Mouse (Mus musculus) stomach, embryonic 16.5 days (tissue): ENCODE data around the gene Gm10570. TPM values are rescaled to one million over a fixed set of nuclear protein-coding genes. Genes with fewer than 3 reads are reported as not detected.

ENCODE experiments used
- ATAC-seq: fragments of 200-750 bp; cut with Nextera tagmentation; 2 replicates; pipeline ENCODE4 v1.8.0; 2017; ENCODE audit warnings: moderate number of reproducible peaks, moderate TSS enrichment; ENCODE audit not compliant: insufficient read depth, low FRiP score
- H3K27ac ChIP-seq: fragments of 300-500 bp; sonication (generic); 2 replicates; pipeline ENCODE4 v1.5.1; 2014; ENCODE audit warnings: low read length
- H3K27me3 ChIP-seq: fragments of 300-500 bp; sonication (generic); 2 replicates; pipeline ENCODE4 v1.6.1; 2014; ENCODE audit warnings: low read length, control low read depth, mixed read lengths; ENCODE audit not compliant: control insufficient read depth, insufficient read depth
- H3K36me3 ChIP-seq: fragments of 300-500 bp; sonication (generic); 2 replicates; pipeline ENCODE4 v1.6.1; 2014; ENCODE audit warnings: low read length; ENCODE audit not compliant: control insufficient read depth, insufficient read depth
- H3K4me1 ChIP-seq: fragments of 300-500 bp; sonication (generic); 2 replicates; pipeline ENCODE4 v1.6.1; 2014; ENCODE audit warnings: low read length, control low read depth, mixed read lengths; ENCODE audit not compliant: control insufficient read depth, insufficient read depth
- H3K4me2 ChIP-seq: fragments of 300-500 bp; sonication (generic); 2 replicates; pipeline ENCODE4 v1.6.1; 2014; ENCODE audit warnings: low read depth, low read length, mixed read lengths
- H3K4me3 ChIP-seq: fragments of 300-500 bp; sonication (generic); replicated peaks from 2 replicates; pipeline ENCODE4 v1.5.1; 2014; ENCODE audit warnings: mild to moderate bottlenecking, low read length
- H3K9ac ChIP-seq: fragments of 300-500 bp; sonication (generic); 2 replicates; pipeline ENCODE4 v1.6.1; 2014; ENCODE audit warnings: low read length
- H3K9me3 ChIP-seq: fragments of 300-500 bp; sonication (generic); replicated peaks from 2 replicates; pipeline ENCODE4 v1.6.1; 2016; ENCODE audit warnings: low read length, control low read depth; ENCODE audit not compliant: control insufficient read depth
- WGBS: fragments of 180-500 bp; shearing (Covaris S2); extraction: QIAGEN DNeasy Blood & Tissue Kit; methylation state at CpG from one replicate; pipeline ENCODE4 v1.1.7; 2014; 5-methylcytosine and 5-hydroxymethylcytosine counted together
- polyA plus RNA-seq: library from polyadenylated mRNA; unstranded; fragments of >200 nt; fragmentation: Nextera tagmentation; extraction: Ambion mirVana; gene quantifications from 2 replicates; pipeline ENCODE4 v1.2.1, GENCODE M21; 2015

Gene Gm10570
- polyA plus RNA-seq, 1 experiment from 2014 or later: not detected

DNA sequence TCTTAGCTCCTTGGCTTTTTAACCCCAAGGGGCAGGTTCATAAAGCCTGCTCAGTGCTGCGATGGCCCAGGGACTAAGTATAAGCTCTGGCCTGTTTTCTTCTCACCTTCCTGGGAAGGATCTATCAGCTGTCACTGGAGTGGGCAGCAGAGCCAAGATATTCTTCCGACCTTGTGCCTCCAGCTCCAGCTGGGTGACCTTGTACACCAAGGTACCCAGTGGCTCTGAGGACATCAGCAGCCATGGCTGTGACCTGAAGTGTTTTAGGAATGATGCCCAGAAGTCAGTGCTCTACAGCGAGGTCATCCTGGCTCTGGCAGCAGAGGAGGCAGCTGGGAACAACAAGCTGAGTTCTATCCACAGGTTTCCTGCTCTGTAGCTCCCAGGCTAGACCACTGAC lies 4.1 kb upstream of the Gm10570 start:
- H3K4me2 ChIP-seq: no peak overlapping the region
- WGBS: 84% methylated on average over 3 of the region's 3 CpGs
- H3K27me3 ChIP-seq: peaks cover 21% of the 10 kb centered on the region

DNA sequence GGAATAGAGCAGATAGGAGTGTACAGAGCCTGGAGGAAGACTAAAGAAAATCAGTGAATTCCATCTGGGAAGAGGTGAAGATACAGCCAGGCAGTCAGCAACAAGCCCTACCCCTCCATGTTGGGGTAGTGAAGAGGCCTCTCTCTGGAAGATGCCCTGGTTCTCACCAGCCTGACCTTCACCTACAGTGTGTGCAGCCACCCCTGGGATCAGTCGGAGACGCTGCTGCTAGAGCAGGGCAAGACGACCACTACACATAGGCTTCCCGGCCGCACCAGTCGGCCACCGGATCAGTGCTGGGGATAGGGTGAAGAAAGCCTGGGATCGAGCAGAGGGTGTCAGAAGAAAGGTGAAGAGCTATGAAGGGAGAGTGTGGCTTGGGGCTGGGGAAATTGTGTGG lies 780 bp upstream of the Gm10570 start:
- Histone ChIP-seq H3K27me3 (peaks cover 31% of the 10 kb centered on the region), H3K36me3 (no peaks in the 10 kb centered on the region), H3K9me3 (no peaks in the 10 kb centered on the region), H3K4me1 (peaks cover 13% of the 10 kb centered on the region), H3K9ac (no peak overlapping the region), H3K27ac (no peak overlapping the region), H3K4me3 (no peak overlapping the region), H3K4me2 (peak overlapping the region; percentile 96)
- peak; percentile 15; the same call in 1 of the 2 replicates for ATAC-seq
- WGBS: 49% methylated on average over 8 of the region's 8 CpGs

More for the DNA sequence above, 4.1 kb upstream of the Gm10570 start:
- Histone ChIP-seq H3K4me3 (no peak overlapping the region), H3K9ac (no peak overlapping the region), H3K4me1 (peaks cover 19% of the 10 kb centered on the region), H3K36me3 (no peaks in the 10 kb centered on the region), H3K27ac (no peak overlapping the region), H3K9me3 (no peaks in the 10 kb centered on the region)
- ATAC-seq: no peak

GRCm38 (mm10) chr4:130307851-130308230 lies 633 bp downstream of the Gm10570 start:
- Histone ChIP-seq H3K4me3 (peak overlapping the region; percentile 57), H3K27ac (no peak overlapping the region), H3K4me1 (peaks cover 13% of the 10 kb centered on the region), H3K27me3 (peaks cover 31% of the 10 kb centered on the region), H3K4me2 (peak overlapping the region; percentile 96), H3K9ac (peak overlapping the region; percentile 66), H3K9me3 (no peaks in the 10 kb centered on the region), H3K36me3 (no peaks in the 10 kb centered on the region)
- ATAC-seq: peak; percentile 60; the same call in 1 of the 2 replicates
- WGBS: under 1% methylated on average over 23 of the region's 23 CpGs

DNA sequence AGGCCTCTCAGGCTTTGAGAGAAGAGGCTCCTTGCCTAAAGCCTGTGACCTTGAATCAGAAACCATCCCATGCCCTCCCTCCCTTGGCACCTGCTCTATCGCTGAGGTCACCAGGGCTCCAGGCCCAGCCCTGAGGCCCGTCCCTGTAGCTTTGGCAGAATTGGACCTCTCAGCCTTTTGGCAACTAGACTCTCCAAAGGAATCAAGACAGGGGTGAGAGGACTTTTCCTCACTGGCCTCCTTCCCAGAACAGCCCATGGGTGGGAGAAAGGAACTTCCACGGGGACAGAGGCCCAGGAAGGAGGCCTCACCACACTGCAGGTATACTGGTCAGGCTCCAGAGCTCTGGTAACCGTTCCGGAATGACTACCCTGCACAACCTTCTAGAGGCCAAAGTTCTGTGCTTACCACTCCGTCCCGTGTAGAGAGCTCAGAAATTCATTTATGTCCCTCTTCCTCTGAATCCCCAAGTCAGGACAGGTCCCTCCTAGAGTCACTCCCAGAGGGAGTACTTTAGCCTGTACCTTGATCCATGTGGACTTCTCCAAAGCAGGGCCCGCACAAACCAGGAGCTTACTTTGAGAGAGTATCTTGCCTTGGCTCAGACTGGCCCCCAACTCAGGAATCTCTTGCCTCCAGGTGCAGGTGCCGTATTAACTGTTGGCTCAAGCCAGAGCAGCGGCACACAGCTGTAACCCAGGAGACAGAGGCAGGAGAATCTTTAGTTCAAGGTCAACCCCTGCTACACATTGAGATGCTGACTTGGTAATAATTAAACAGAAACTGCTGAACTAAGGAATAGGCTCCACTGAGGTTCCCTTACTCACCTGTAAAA lies 1.5 kb downstream of the Gm10570 start:
- H3K36me3 ChIP-seq: no peaks in the 10 kb centered on the region
- H3K9ac ChIP-seq: no peak overlapping the region
- H3K4me2 ChIP-seq: 0 out of 2 replicates have a peak overlapping the region, but pooled peaks have one; percentile 96
- ATAC-seq: no peak
- peaks cover 31% of the 10 kb centered on the region for H3K27me3 ChIP-seq
- WGBS: 71% methylated on average over 10 of the region's 10 CpGs
- H3K4me3 ChIP-seq: no peak overlapping the region
- peaks cover 13% of the 10 kb centered on the region for H3K4me1 ChIP-seq
- no peak overlapping the region for H3K27ac ChIP-seq
- H3K9me3 ChIP-seq: no peaks in the 10 kb centered on the region

DNA sequence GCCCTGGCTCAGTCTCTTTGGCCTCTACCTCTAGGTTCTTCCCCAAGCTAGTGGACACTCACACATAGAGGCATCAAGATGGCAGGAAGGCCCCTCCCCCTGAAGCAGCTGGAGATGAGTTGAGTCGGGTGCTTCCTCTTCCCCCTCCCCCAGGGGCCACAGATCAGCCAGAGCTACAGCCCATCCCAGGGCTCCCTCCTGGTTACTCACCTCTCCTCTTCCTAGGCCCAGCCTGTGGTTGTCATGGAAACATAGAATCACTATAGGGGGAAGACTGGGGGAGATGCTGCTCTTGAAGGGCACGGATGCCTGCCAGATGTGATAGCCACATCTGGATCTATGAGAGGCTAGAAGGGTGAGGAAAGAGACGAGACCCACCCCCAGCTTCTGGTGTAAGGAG lies 3.7 kb downstream of the Gm10570 start:
- H3K36me3 ChIP-seq: no peaks in the 10 kb centered on the region
- no peak overlapping the region for H3K4me3 ChIP-seq
- ATAC-seq: no peak
- H3K4me1 ChIP-seq: peaks cover 13% of the 10 kb centered on the region
- no peak overlapping the region for H3K27ac ChIP-seq
- H3K4me2 ChIP-seq: no peak overlapping the region
- H3K9ac ChIP-seq: no peak overlapping the region
- H3K9me3 ChIP-seq: no peaks in the 10 kb centered on the region
- peaks cover 24% of the 10 kb centered on the region for H3K27me3 ChIP-seq
- WGBS: 42% methylated on average over 3 of the region's 3 CpGs

DNA sequence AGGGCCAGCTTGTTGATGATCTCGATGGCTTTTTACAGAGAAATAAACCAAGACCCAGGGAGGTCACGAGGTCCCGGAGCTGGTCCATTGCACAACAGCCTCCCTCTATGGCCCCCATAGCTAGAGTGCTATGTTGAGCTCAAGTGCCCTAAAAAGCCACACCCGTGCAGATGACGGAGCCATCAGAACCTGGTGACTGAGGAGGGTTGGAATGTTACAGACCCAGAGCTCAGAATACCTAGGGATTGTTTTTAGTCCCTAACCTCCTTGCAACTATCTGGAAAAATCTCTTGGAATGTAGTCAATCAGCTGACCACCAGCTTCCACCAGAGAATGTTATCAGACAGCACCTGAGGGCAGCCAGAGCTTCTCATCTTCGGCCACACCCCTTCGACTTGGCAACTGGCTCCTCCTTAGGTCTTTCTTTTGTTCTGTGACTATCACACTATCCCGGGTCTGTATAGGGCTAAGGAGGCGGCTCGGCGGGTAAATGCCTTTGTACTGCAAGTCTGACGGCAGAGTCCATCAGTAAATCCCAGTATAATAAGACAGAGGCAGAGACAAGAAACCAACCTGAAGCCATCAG lies 6.1 kb downstream of the Gm10570 start:
- 56% methylated on average over 12 of the region's 12 CpGs for WGBS
- H3K36me3 ChIP-seq: no peaks in the 10 kb centered on the region
- no peak overlapping the region for H3K4me3 ChIP-seq
- no peaks in the 10 kb centered on the region for H3K9me3 ChIP-seq
- no peak for ATAC-seq
- no peak overlapping the region for H3K27ac ChIP-seq
- no peak overlapping the region for H3K9ac ChIP-seq
- peaks cover 9% of the 10 kb centered on the region; the same call in 1 of the 2 replicates for H3K27me3 ChIP-seq
- no peak overlapping the region for H3K4me2 ChIP-seq
- no peaks in the 10 kb centered on the region for H3K4me1 ChIP-seq

GRCm38 (mm10) chr4:130299629-130300018 lies 8.8 kb downstream of the Gm10570 start:
- Histone ChIP-seq H3K4me3 (no peak overlapping the region), H3K27ac (no peak overlapping the region), H3K9ac (no peak overlapping the region), H3K9me3 (no peaks in the 10 kb centered on the region), H3K27me3 (no peaks in the 10 kb centered on the region), H3K36me3 (no peaks in the 10 kb centered on the region), H3K4me1 (peaks cover 11% of the 10 kb centered on the region; the same call in 1 of the 2 replicates), H3K4me2 (no peak overlapping the region)
- 77% methylated on average over 8 of the region's 8 CpGs for WGBS
- no peak for ATAC-seq

DNA sequence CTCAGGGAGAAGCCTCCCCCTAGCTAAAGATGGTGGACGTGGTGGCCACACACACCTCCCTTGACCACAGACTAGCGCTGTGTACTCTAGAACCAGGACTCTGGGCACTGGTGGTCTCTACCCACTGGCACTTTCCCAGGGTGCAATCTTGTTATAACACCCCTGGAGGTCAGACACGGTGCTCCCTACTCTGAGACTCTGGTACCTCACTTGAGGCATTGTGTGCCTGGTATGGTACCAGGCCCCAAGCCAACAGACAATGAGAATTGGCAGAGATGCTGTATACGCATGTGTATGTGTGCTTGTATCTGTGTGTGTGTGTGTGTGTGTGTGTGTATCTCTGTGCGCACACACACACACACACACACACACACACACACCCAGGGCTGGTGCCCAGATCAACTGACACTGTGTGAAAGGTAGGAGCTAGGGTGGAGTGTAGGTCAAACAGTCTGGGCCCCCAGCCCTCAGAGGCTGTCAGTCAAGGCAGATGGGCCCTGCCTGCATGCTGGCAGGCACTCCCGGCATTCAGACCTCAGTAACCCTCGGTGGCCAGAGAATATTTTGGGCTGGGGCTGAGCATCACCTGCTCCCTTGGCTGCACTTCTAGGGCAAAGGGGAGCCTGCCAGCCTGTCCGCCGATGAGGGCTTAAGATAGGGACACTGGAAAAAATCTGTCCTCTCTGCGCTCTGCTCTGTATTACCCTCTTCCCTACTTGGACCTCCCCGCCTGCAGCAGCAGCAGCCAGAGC lies 9.4 kb downstream of the Gm10570 start:
- Histone ChIP-seq H3K27ac (no peak overlapping the region), H3K9me3 (no peaks in the 10 kb centered on the region), H3K4me1 (peaks cover 11% of the 10 kb centered on the region; the same call in 1 of the 2 replicates), H3K27me3 (no peaks in the 10 kb centered on the region), H3K4me3 (no peak overlapping the region), H3K4me2 (no peak overlapping the region), H3K36me3 (no peaks in the 10 kb centered on the region), H3K9ac (no peak overlapping the region)
- 70% methylated on average over 11 of the region's 11 CpGs for WGBS
- no peak for ATAC-seq

DNA sequence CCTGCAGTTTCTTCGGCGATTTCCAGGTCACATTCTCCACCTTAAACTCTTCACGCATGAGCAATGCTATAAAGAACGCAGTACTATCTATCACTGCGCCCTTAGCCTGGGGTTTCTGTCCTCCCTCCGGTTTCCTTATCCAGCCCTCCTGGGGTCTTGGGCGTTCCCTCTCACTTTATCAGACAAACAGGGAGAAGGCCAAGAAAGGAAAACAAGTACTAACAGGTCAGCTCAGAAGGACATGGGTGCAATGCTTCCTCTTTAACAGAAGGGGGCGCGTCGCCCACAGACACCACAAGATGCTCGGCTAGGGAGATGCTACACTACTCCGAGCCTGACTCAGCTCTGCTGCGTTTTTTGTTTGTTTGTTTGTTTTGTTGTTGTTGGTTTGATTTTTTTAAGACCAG lies 11.3 kb downstream of the Gm10570 start:
- H3K4me3 ChIP-seq: no peak overlapping the region
- no peak overlapping the region for H3K9ac ChIP-seq
- no peaks in the 10 kb centered on the region for H3K36me3 ChIP-seq
- 18% methylated on average over 13 of the region's 13 CpGs for WGBS
- H3K4me2 ChIP-seq: no peak overlapping the region
- no peak overlapping the region for H3K27ac ChIP-seq
- no peaks in the 10 kb centered on the region for H3K9me3 ChIP-seq
- peaks cover 11% of the 10 kb centered on the region; the same call in 1 of the 2 replicates for H3K4me1 ChIP-seq
- peak; percentile 51 for ATAC-seq
- no peaks in the 10 kb centered on the region for H3K27me3 ChIP-seq
